Mouse (Mus musculus): ENCODE results near the gene Lrp1. TPM values are rescaled to one million over a fixed set of nuclear protein-coding genes. Genes with fewer than 3 reads are reported as not detected.

Lrp1 gene
- total and polyA plus RNA-seq, 3 experiments: 0.39 to 0.42 TPM; not detected in 1

DNA sequence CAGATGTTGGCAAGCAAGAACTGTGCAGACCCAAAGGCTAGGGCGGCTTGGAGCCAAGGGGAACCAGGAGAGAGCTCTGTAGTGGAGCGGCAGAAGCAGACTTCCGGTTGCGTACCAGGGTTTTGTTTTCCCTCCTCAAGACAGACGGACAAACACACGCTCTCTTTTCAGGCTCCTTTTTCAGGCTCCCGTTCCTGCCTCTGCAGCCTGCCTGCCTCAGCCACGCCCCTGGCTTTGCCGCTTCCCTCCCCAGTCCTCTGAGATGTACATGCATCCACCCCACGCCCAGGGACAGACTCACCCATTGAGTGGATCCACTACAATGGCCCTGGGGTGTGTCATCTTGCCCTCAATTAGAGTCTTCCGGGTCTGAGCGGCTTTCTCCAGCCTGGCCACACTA is 30.7 kb downstream of the Lrp1 start:
- Histone ChIP-seq H3K27ac (ENCODE audit: control insufficient read depth, low read depth, low read length) (no peak overlapping the region), H3K36me3 (ENCODE audit: control insufficient read depth in 1 of 2, insufficient read depth in 2 of 2, low read length in 2 of 2) (peaks cover 0 to 8% of the 10 kb centered on the region in 2 experiments; a peak in 2 of 4 replicates), H3K79me2 (ENCODE audit: control insufficient read depth, insufficient read depth, low read length, poor library complexity) (no peaks in the 10 kb centered on the region), H3K4me3 (ENCODE audit: control insufficient read depth in 1 of 2, insufficient read depth in 1 of 2, low read depth in 2 of 2, low read length in 2 of 2) (no peak overlapping the region), H3K27me3 (ENCODE audit: control insufficient read depth in 1 of 2, insufficient read depth in 2 of 2, low read length in 2 of 2) (no peaks in the 10 kb centered on the region; a peak in 1 of 4 replicates), H3K9ac (ENCODE audit: control insufficient read depth, low read depth, low read length, poor library complexity, severe bottlenecking) (no peak overlapping the region), H3K4me1 (ENCODE audit: control insufficient read depth in 1 of 2, insufficient read depth in 2 of 2, low read length in 2 of 2) (peaks cover 0 to 21% of the 10 kb centered on the region in 2 experiments; a peak in 2 of 4 replicates), H3K9me3 (replicated peaks; ENCODE audit: insufficient read depth, low read length) (no peaks in the 10 kb centered on the region)
- DNase-seq (ENCODE audit: low read depth, low spot score): no peak
- TF ChIP-seq NRF1 (IDR thresholded peaks at IDR 0.05; ENCODE audit: insufficient read depth, low read depth, low read length, poor library complexity, severe bottlenecking): no peak
- TF ChIP-seq GATA1 (IDR thresholded peaks at IDR 0.05; ENCODE audit: low read depth, low read length): no peak
- TF ChIP-seq RCOR1 (IDR thresholded peaks at IDR 0.05; ENCODE audit: low read depth, low read length): no peak
- TF ChIP-seq MAX (IDR thresholded peaks at IDR 0.05; ENCODE audit: low read length): no peak
- no peak for TF ChIP-seq E2F4 (IDR thresholded peaks at IDR 0.05; ENCODE audit: borderline replicate concordance, low read depth, low read length)
- TF ChIP-seq ZKSCAN1 (IDR thresholded peaks at IDR 0.05; ENCODE audit: low read depth, low read length): no peak
- no peak for TF ChIP-seq TAL1 (IDR thresholded peaks at IDR 0.05; ENCODE audit: low read length)
- TF ChIP-seq ELF1 (IDR thresholded peaks at IDR 0.05; ENCODE audit: low read depth, low read length): no peak
- no peak for TF ChIP-seq MEF2A (IDR thresholded peaks at IDR 0.05; ENCODE audit: extremely low read depth, insufficient replicate concordance, low read depth, low read length, poor library complexity, severe bottlenecking)
- TF ChIP-seq SMC3 (IDR thresholded peaks at IDR 0.05; ENCODE audit: low read depth, low read length): no peak
- no peak for TF ChIP-seq TBP (IDR thresholded peaks at IDR 0.05; ENCODE audit: low read depth, low read length)
- no peak for TF ChIP-seq CHD2 (IDR thresholded peaks at IDR 0.05; ENCODE audit: low read length)

DNA sequence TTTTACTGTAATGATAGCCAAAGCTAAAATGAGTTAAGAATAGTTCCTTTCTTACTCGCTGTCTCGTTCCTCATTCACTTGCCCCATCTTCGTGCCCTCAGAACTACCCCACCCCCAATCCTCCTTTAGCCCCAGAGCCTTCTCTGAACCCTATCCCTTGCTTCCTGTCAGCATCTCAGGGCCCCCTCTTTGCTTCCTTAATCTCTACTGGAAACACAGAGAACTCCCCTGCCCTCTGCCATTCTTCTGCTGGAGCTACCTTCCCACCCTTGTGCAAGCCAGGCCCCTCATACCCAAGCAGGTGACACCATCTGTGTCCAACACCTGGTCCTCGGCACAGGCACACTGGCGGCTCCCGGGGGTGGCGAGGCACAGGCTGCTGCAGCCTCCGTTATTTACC is 33.2 kb downstream of the Lrp1 start:
- H3K36me3 ChIP-seq (ENCODE audit: control insufficient read depth in 1 of 2, insufficient read depth in 2 of 2, low read length in 2 of 2): no peaks in the 10 kb centered on the region
- peaks cover 0 to 2% of the 10 kb centered on the region in 2 experiments; a peak in 2 of 4 replicates for H3K27me3 ChIP-seq (ENCODE audit: control insufficient read depth in 1 of 2, insufficient read depth in 2 of 2, low read length in 2 of 2)

More for the DNA sequence above, 33.2 kb downstream of the Lrp1 start:
- no peaks in the 10 kb centered on the region for H3K79me2 ChIP-seq (ENCODE audit: control insufficient read depth, insufficient read depth, low read length, poor library complexity)
- no peaks in the 10 kb centered on the region for H3K9me3 ChIP-seq (replicated peaks; ENCODE audit: insufficient read depth, low read length)
- no peak for TF ChIP-seq MYB (IDR thresholded peaks at IDR 0.05; ENCODE audit: low read depth, low read length)
- TF ChIP-seq ETS1 (IDR thresholded peaks at IDR 0.05; ENCODE audit: low read depth, low read length): no peak
- no peak for TF ChIP-seq ZKSCAN1 (IDR thresholded peaks at IDR 0.05; ENCODE audit: low read depth, low read length)
- TF ChIP-seq ELF1 (IDR thresholded peaks at IDR 0.05; ENCODE audit: low read depth, low read length): no peak
- no peak for TF ChIP-seq ZC3H11A (IDR thresholded peaks at IDR 0.05; ENCODE audit: low read depth, low read length)
- TF ChIP-seq E2F4 (IDR thresholded peaks at IDR 0.05; ENCODE audit: borderline replicate concordance, low read depth, low read length): no peak
- TF ChIP-seq SMC3 (IDR thresholded peaks at IDR 0.05; ENCODE audit: low read depth, low read length): no peak
- no peak for TF ChIP-seq CTCF (IDR thresholded peaks at IDR 0.05 in 2 of 3, conservative IDR thresholded peaks at IDR 0.05 in 1 of 3; ENCODE audit: control insufficient read depth in 1 of 3, insufficient read depth in 1 of 3, low read depth in 2 of 3, low read length in 3 of 3, poor library complexity in 1 of 3, severe bottlenecking in 1 of 3)
- TF ChIP-seq RCOR1 (IDR thresholded peaks at IDR 0.05; ENCODE audit: low read depth, low read length): no peak
- TF ChIP-seq BHLHE40 (IDR thresholded peaks at IDR 0.05; ENCODE audit: borderline replicate concordance, low read depth, low read length): no peak
- TF ChIP-seq MAZ (IDR thresholded peaks at IDR 0.05; ENCODE audit: low read depth, low read length): no peak
- no peak for TF ChIP-seq ZMIZ1 (IDR thresholded peaks at IDR 0.05; ENCODE audit: low read depth, low read length)
- no peak for TF ChIP-seq MAX (IDR thresholded peaks at IDR 0.05; ENCODE audit: low read length)
- no peak for TF ChIP-seq KAT2A (conservative IDR thresholded peaks at IDR 0.05; ENCODE audit: low read depth, low read length)
- no peak for TF ChIP-seq CHD1 (IDR thresholded peaks at IDR 0.05; ENCODE audit: low read depth, low read length)
- no peak for TF ChIP-seq GABPA (IDR thresholded peaks at IDR 0.05; ENCODE audit: low read depth, low read length)
- TF ChIP-seq MAFK (IDR thresholded peaks at IDR 0.05; ENCODE audit: borderline replicate concordance, low read depth, low read length): no peak
- no peak overlapping the region for H3K9ac ChIP-seq (ENCODE audit: control insufficient read depth, low read depth, low read length, poor library complexity, severe bottlenecking)
- H3K4me1 ChIP-seq (ENCODE audit: control insufficient read depth in 1 of 2, insufficient read depth in 2 of 2, low read length in 2 of 2): peaks cover 0 to 8% of the 10 kb centered on the region in 2 experiments; a peak in 2 of 4 replicates
- H3K4me3 ChIP-seq (ENCODE audit: control insufficient read depth in 1 of 2, insufficient read depth in 1 of 2, low read depth in 2 of 2, low read length in 2 of 2): no peak overlapping the region
- no peak overlapping the region for H3K27ac ChIP-seq (ENCODE audit: control insufficient read depth, low read depth, low read length)
- DNase-seq (ENCODE audit: low read depth, low spot score): no peak

Data from MEL (cell line).